9 mouse cellular contexts compared by ENCODE assay signal in the genomic region with DNA sequence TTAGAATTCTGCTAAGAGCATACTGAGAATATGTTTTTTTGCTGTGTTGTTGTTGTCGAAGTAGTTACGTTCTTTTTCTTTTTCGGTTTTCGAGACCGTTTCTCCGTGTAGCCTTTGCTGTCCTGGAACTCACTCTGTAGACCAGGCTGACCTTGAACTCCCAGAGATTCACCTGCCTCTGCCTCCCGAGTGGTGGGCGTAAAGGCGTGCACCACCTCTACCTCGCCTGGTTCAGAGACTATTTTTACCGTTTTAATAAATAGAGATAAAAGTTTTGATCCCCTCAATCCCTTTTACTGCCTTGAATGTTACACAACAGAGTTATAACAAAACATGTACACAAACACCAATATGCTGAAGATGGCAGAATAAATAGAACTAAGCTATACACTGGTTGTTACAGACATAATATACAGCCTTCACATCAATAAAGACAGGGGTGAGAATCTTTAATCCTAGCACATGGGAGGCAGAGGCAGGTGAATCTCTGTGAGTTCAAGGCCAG. TPM values are rescaled to one million over a fixed set of nuclear protein-coding genes. Genes with fewer than 3 reads are reported as not detected.
DNase-seq lines count a peak whose midpoint lies in the region; ATAC-seq and TF ChIP-seq lines count a peak whose summit lies in the region.
"Had no signal": no experiment of that assay in that cellular context is flagged by ENCODE, and none has a peak within 500 bp of the region (broad histone marks: within the 10 kb centered on the region; RNA-seq: fewer than 3 reads in every experiment).

No protein-coding gene starts in this region.

- no peak for TF ChIP-seq CTCF in E14TG2a.4 (conservative IDR thresholded peaks at IDR 0.05; ENCODE audit: low read length)

- no peaks in the 10 kb centered on the region for H3K9me3 ChIP-seq in heart, embryonic 12.5 days (replicated peaks)
- no peaks in the 10 kb centered on the region for H3K9me3 ChIP-seq in E14TG2a.4 (ENCODE audit: low read length)
- no peaks in the 10 kb centered on the region for H3K9me3 ChIP-seq in forebrain, embryonic 15.5 days
- no peaks in the 10 kb centered on the region for H3K9me3 ChIP-seq in liver, embryonic 15.5 days (replicated peaks)

- peak overlapping the region; percentile 64 for H3K9ac ChIP-seq in heart, embryonic 12.5 days
- H3K9ac ChIP-seq in forebrain, embryonic 15.5 days (replicated peaks): peak overlapping the region; percentile 28; the same call in 1 of the 2 replicates
- H3K9ac ChIP-seq in liver, embryonic 15.5 days: peak overlapping the region; percentile 31; the same call in 1 of the 2 replicates

- H3K36me3 ChIP-seq in heart, embryonic 12.5 days: no peaks in the 10 kb centered on the region
- no peaks in the 10 kb centered on the region for H3K36me3 ChIP-seq in E14TG2a.4 (ENCODE audit: insufficient read depth, low read length)
- no peaks in the 10 kb centered on the region for H3K36me3 ChIP-seq in forebrain, embryonic 15.5 days
- H3K36me3 ChIP-seq in liver, embryonic 15.5 days (replicated peaks): no peaks in the 10 kb centered on the region

- H3K27ac ChIP-seq in heart, embryonic 12.5 days (ENCODE audit: poor library complexity, severe bottlenecking): peak overlapping the region; percentile 49; the same call in 1 of the 2 replicates
- H3K27ac ChIP-seq in forebrain, embryonic 15.5 days (replicated peaks): no peak overlapping the region
- no peak overlapping the region for H3K27ac ChIP-seq in liver, embryonic 15.5 days (replicated peaks)

- 45% methylated on average over 11 of the region's 11 CpGs for WGBS in heart, embryonic 12.5 days
- 58% methylated on average over 11 of the region's 11 CpGs for WGBS in forebrain, embryonic 15.5 days
- 40% methylated on average over 11 of the region's 11 CpGs for WGBS in liver, embryonic 15.5 days (ENCODE audit: insufficient replicate concordance)

- peak overlapping the region; percentile 54 for H3K4me3 ChIP-seq in heart, embryonic 12.5 days
- 0 out of 2 replicates have a peak overlapping the region, but pooled peaks have one; percentile 11 for H3K4me3 ChIP-seq in E14TG2a.4 (replicated peaks; ENCODE audit: low read length)
- H3K4me3 ChIP-seq in forebrain, embryonic 15.5 days: peak overlapping the region; percentile 27
- H3K4me3 ChIP-seq in liver, embryonic 15.5 days (replicated peaks): peak overlapping the region; percentile 52

- peaks cover 8% of the 10 kb centered on the region for H3K4me1 ChIP-seq in heart, embryonic 12.5 days (replicated peaks)
- peaks cover 54% of the 10 kb centered on the region for H3K4me1 ChIP-seq in E14TG2a.4 (replicated peaks; ENCODE audit: low read depth, low read length)
- peaks cover 7% of the 10 kb centered on the region for H3K4me1 ChIP-seq in forebrain, embryonic 15.5 days
- H3K4me1 ChIP-seq in liver, embryonic 15.5 days (replicated peaks): peaks cover 15% of the 10 kb centered on the region

- H3K27me3 ChIP-seq in heart, embryonic 12.5 days (replicated peaks): 0 out of 2 replicates have a peak, but pooled peaks cover 10% of the 10 kb centered on the region
- peaks cover 21% of the 10 kb centered on the region for H3K27me3 ChIP-seq in E14TG2a.4 (ENCODE audit: insufficient read depth, low read length)
- H3K27me3 ChIP-seq in forebrain, embryonic 15.5 days: no peaks in the 10 kb centered on the region
- no peaks in the 10 kb centered on the region for H3K27me3 ChIP-seq in liver, embryonic 15.5 days

- no peak; the same call in 1 of the 2 replicates for ATAC-seq in heart, embryonic 12.5 days (ENCODE audit: insufficient number of reproducible peaks, low FRiP score)
- ATAC-seq in forebrain, embryonic 15.5 days (replicated peaks): no peak
- no peak for ATAC-seq in liver, embryonic 15.5 days (ENCODE audit: insufficient read depth)

- H3K4me2 ChIP-seq in heart, embryonic 12.5 days: peak overlapping the region; percentile 82
- peak overlapping the region; percentile 48 for H3K4me2 ChIP-seq in forebrain, embryonic 15.5 days (replicated peaks)
- peak overlapping the region; percentile 68 for H3K4me2 ChIP-seq in liver, embryonic 15.5 days

- no peak for DNase-seq in heart, adult 11 months
- no peak for DNase-seq in right cerebral cortex, postnatal 25 days
- no peak for DNase-seq in adrenal gland, postnatal 4 days (ENCODE audit: low spot score in 2 of 2)
- DNase-seq in adrenal gland, postnatal 36 days: no peak
- DNase-seq: left cerebral cortex, postnatal 4 days had no signal

RNA-seq across cellular contexts. Expression of a gene that starts 14.1 kb away (rescaled TPM):
- polyA plus RNA-seq in heart, embryonic 12.5 days (2016; fragmentation: Nextera tagmentation; extraction: Ambion mirVana): 120 TPM in 2 replicates
- polyA plus RNA-seq in forebrain, embryonic 15.5 days (2015; fragmentation: Nextera tagmentation; extraction: Ambion mirVana): 201 and 205 TPM in 2 replicates
- polyA plus RNA-seq in liver, embryonic 15.5 days (2015; fragmentation: Nextera tagmentation; extraction: Ambion mirVana): 50.2 and 51.3 TPM in 2 replicates
- 100 to 1,000 TPM; 103 to 113 TPM for total RNA-seq in adrenal gland, postnatal 4 days (2021)
- 10 to 100 TPM; 61.3 to 77.6 TPM for total RNA-seq in adrenal gland, postnatal 36 days (2021)
